Mouse (Mus musculus): ENCODE results near the gene BC048403. TPM values are rescaled to one million over a fixed set of nuclear protein-coding genes. Genes with fewer than 3 reads are reported as not detected.

Gene BC048403
- total and polyA plus RNA-seq, 3 experiments: 2.7 to 11.6 TPM; not detected in 1

GRCm38 (mm10) chr10:121781159-121781558 is 41.4 kb downstream of the BC048403 start (continued):
- TF ChIP-seq SIN3A (IDR thresholded peaks at IDR 0.05; ENCODE audit: low read length): no peak
- TF ChIP-seq MXI1 (IDR thresholded peaks at IDR 0.05; ENCODE audit: low read depth, low read length): no peak

- Histone ChIP-seq H3K9ac (ENCODE audit: control insufficient read depth, low read depth, low read length, poor library complexity, severe bottlenecking) (no peak overlapping the region), H3K27me3 (ENCODE audit: control insufficient read depth in 1 of 2, insufficient read depth in 2 of 2, low read length in 2 of 2) (no peaks in the 10 kb centered on the region; a peak in 2 of 4 replicates), H3K27ac (ENCODE audit: control insufficient read depth, low read depth, low read length) (no peak overlapping the region), H3K4me1 (ENCODE audit: control insufficient read depth in 1 of 2, insufficient read depth in 2 of 2, low read length in 2 of 2) (no peaks in the 10 kb centered on the region), H3K36me3 (ENCODE audit: control insufficient read depth in 1 of 2, insufficient read depth in 2 of 2, low read length in 2 of 2) (no peaks in the 10 kb centered on the region), H3K9me3 (replicated peaks; ENCODE audit: insufficient read depth, low read length) (no peaks in the 10 kb centered on the region), H3K79me2 (ENCODE audit: control insufficient read depth, insufficient read depth, low read length, poor library complexity) (no peaks in the 10 kb centered on the region), H3K4me3 (ENCODE audit: control insufficient read depth in 1 of 2, insufficient read depth in 1 of 2, low read depth in 2 of 2, low read length in 2 of 2) (no peak overlapping the region)
- DNase-seq (ENCODE audit: low read depth, low spot score): no peak
- TF ChIP-seq RCOR1 (IDR thresholded peaks at IDR 0.05; ENCODE audit: low read depth, low read length): no peak
- TF ChIP-seq SMC3 (IDR thresholded peaks at IDR 0.05; ENCODE audit: low read depth, low read length): no peak
- TF ChIP-seq MXI1 (IDR thresholded peaks at IDR 0.05; ENCODE audit: low read depth, low read length): no peak
- no peak for TF ChIP-seq ETS1 (IDR thresholded peaks at IDR 0.05; ENCODE audit: low read depth, low read length)
- TF ChIP-seq MEF2A (IDR thresholded peaks at IDR 0.05; ENCODE audit: extremely low read depth, insufficient replicate concordance, low read depth, low read length, poor library complexity, severe bottlenecking): no peak
- TF ChIP-seq GATA1 (IDR thresholded peaks at IDR 0.05; ENCODE audit: low read depth, low read length): no peak
- no peak for TF ChIP-seq TCF12 (IDR thresholded peaks at IDR 0.05; ENCODE audit: low read depth, low read length)
- TF ChIP-seq POLR2AphosphoS5 (IDR thresholded peaks at IDR 0.05; ENCODE audit: borderline replicate concordance, low read depth, low read length): no peak
- no peak for TF ChIP-seq ZMIZ1 (IDR thresholded peaks at IDR 0.05; ENCODE audit: low read depth, low read length)
- no peak for TF ChIP-seq CHD2 (IDR thresholded peaks at IDR 0.05; ENCODE audit: low read length)
- no peak for TF ChIP-seq MYB (IDR thresholded peaks at IDR 0.05; ENCODE audit: low read depth, low read length)
- no peak for TF ChIP-seq JUND (IDR thresholded peaks at IDR 0.05; ENCODE audit: low read depth, low read length)
- no peak for TF ChIP-seq ELF1 (IDR thresholded peaks at IDR 0.05; ENCODE audit: low read depth, low read length)
- TF ChIP-seq CTCF (IDR thresholded peaks at IDR 0.05 in 2 of 3, conservative IDR thresholded peaks at IDR 0.05 in 1 of 3; ENCODE audit: control insufficient read depth in 1 of 3, insufficient read depth in 1 of 3, low read depth in 2 of 3, low read length in 3 of 3, poor library complexity in 1 of 3, severe bottlenecking in 1 of 3): no peak
- TF ChIP-seq RAD21 (IDR thresholded peaks at IDR 0.05; ENCODE audit: low read depth, low read length): no peak
- no peak for TF ChIP-seq HCFC1 (IDR thresholded peaks at IDR 0.05; ENCODE audit: low read depth, low read length)
- no peak for TF ChIP-seq TBP (IDR thresholded peaks at IDR 0.05; ENCODE audit: low read depth, low read length)
- no peak for TF ChIP-seq MYC (IDR thresholded peaks at IDR 0.05; ENCODE audit: low read depth, low read length)
- no peak for TF ChIP-seq ZNF384 (IDR thresholded peaks at IDR 0.05; ENCODE audit: low read depth, low read length)
- TF ChIP-seq KAT2A (conservative IDR thresholded peaks at IDR 0.05; ENCODE audit: low read depth, low read length): no peak
These were observed 48.8 kb downstream of the BC048403 start for GRCm38 (mm10) chr10:121788536-121788935.

All from MEL (cell line).